Mouse (Mus musculus) stomach, postnatal 0 days (tissue): ENCODE measurements at regions not wholly inside any gene's neighbourhood (a gene's known extent, or its start where the extent isn't known, plus 50 kb on each side); places are given as distances from the start of the nearest gene placed in this dataset.

Experiments
- ATAC-seq: fragments of 200-750 bp; cut with Nextera tagmentation; 2 replicates; pipeline ENCODE4 v1.8.0; 2017; ENCODE audit not compliant: low FRiP score, low TSS enrichment
- DNase-seq: peaks from one replicate; pipeline ENCODE4 v3.0.0-alpha.2; 2016; ENCODE audit warnings: low spot score
- H3K27ac ChIP-seq: fragments of 300-500 bp; sonication (generic); replicated peaks from 2 replicates; pipeline ENCODE4 v1.5.1; 2014; ENCODE audit warnings: mild to moderate bottlenecking, control low read depth
- H3K27me3 ChIP-seq: fragments of 300-500 bp; sonication (generic); 2 replicates; pipeline ENCODE4 v1.6.1; 2014; ENCODE audit warnings: low read length; ENCODE audit not compliant: control insufficient read depth, insufficient read depth
- H3K36me3 ChIP-seq: fragments of 300-500 bp; sonication (generic); 2 replicates; pipeline ENCODE4 v1.6.1; 2014; ENCODE audit warnings: low read length, mixed read lengths; ENCODE audit not compliant: control insufficient read depth, insufficient read depth
- H3K4me1 ChIP-seq: fragments of 300-500 bp; sonication (generic); replicated peaks from 2 replicates; pipeline ENCODE4 v1.6.1; 2014; ENCODE audit warnings: antibody characterized with exemption; ENCODE audit not compliant: control insufficient read depth, insufficient read depth
- H3K4me2 ChIP-seq: fragments of 300-500 bp; sonication (generic); replicated peaks from 2 replicates; pipeline ENCODE4 v1.6.1; 2014; ENCODE audit warnings: low read depth, mild to moderate bottlenecking, control low read depth, moderate library complexity
- H3K4me3 ChIP-seq: fragments of 300-500 bp; sonication (generic); 2 replicates; pipeline ENCODE4 v1.5.1; 2014; ENCODE audit warnings: low read depth, low read length, control low read depth
- H3K9ac ChIP-seq: fragments of 300-500 bp; sonication (generic); 2 replicates; pipeline ENCODE4 v1.6.1; 2014; ENCODE audit warnings: mild to moderate bottlenecking, low read length, control low read depth, mixed read lengths
- H3K9me3 ChIP-seq: fragments of 300-500 bp; sonication (generic); 2 replicates; pipeline ENCODE4 v1.6.1; 2016; ENCODE audit warnings: low read length; ENCODE audit not compliant: control insufficient read depth
- CTCF ChIP-seq: IDR thresholded peaks from 2 replicates; pipeline ENCODE4 v1.5.1; 2016; ENCODE audit warnings: antibody characterized with exemption, low read depth, mild to moderate bottlenecking, moderate library complexity
- EP300 ChIP-seq: optimal IDR thresholded peaks from 2 replicates; pipeline ENCODE3; 2016; ENCODE audit warnings: antibody characterized with exemption
- WGBS: fragments of 180-500 bp; shearing (Covaris S2); extraction: QIAGEN DNeasy Blood & Tissue Kit; methylation state at CpG from one replicate; pipeline ENCODE4 v1.1.7; 2014; 5-methylcytosine and 5-hydroxymethylcytosine counted together

GRCm38 (mm10) chr14:46706462-46706861 lies 53.9 kb upstream of the Cdkn3 start:
- Histone ChIP-seq H3K9me3 (no peaks in the 10 kb centered on the region), H3K4me1 (no peaks in the 10 kb centered on the region), H3K36me3 (no peaks in the 10 kb centered on the region), H3K27me3 (no peaks in the 10 kb centered on the region), H3K9ac (no peak overlapping the region), H3K4me3 (no peak overlapping the region), H3K4me2 (no peak overlapping the region), H3K27ac (no peak overlapping the region)
- WGBS, result 43% methylated on average over 4 of the region's 4 CpGs
- no peak for ATAC-seq
- DNase-seq, result no peak
- no peak for TF ChIP-seq CTCF
- no peak for TF ChIP-seq EP300

- TF ChIP-seq EP300, result no peak
- TF ChIP-seq CTCF, result no peak
- H3K27ac ChIP-seq, result no peak overlapping the region
- H3K9me3 ChIP-seq, result no peaks in the 10 kb centered on the region
- H3K4me2 ChIP-seq, result peak overlapping the region; percentile 48
- DNase-seq (peak; percentile 77), ATAC-seq (peak; percentile 86)
- H3K4me1 ChIP-seq, result no peaks in the 10 kb centered on the region
- H3K4me3 ChIP-seq, result 0 out of 2 replicates have a peak overlapping the region, but pooled peaks have one; percentile 13
- WGBS, result 24% methylated on average over 9 of the region's 9 CpGs
- H3K9ac ChIP-seq, result peak overlapping the region; percentile 23; the same call in 1 of the 2 replicates
- H3K27me3 ChIP-seq, result no peaks in the 10 kb centered on the region
- H3K36me3 ChIP-seq, result no peaks in the 10 kb centered on the region
These were observed 56.0 kb upstream of the Cdkn3 start for GRCm38 (mm10) chr14:46704316-46704751.

- Histone ChIP-seq H3K9ac (no peak overlapping the region), H3K36me3 (no peaks in the 10 kb centered on the region), H3K4me3 (no peak overlapping the region), H3K4me2 (no peak overlapping the region), H3K4me1 (no peaks in the 10 kb centered on the region), H3K27ac (no peak overlapping the region), H3K9me3 (no peaks in the 10 kb centered on the region), H3K27me3 (no peaks in the 10 kb centered on the region)
- TF ChIP-seq EP300 (no peak), CTCF (peak; percentile 78)
- ATAC-seq, result no peak; the same call in 1 of the 2 replicates
- WGBS, result 37% methylated on average over 15 of the region's 17 CpGs
- DNase-seq, result peak; percentile 53
These were observed 57.5 kb upstream of the Cdkn3 start for GRCm38 (mm10) chr14:46702669-46703435.

- WGBS, result 87% methylated on average over 7 of the region's 7 CpGs
- TF ChIP-seq EP300, result no peak
- no peak for TF ChIP-seq CTCF
These were observed 67.8 kb upstream of the Cdkn3 start for GRCm38 (mm10) chr14:46692571-46692970.

GRCm38 (mm10) chr14:46692067-46692466 lies 68.3 kb upstream of the Cdkn3 start:
- 83% methylated on average over 2 of the region's 2 CpGs for WGBS
- no peaks in the 10 kb centered on the region for H3K9me3 ChIP-seq
- no peak for ATAC-seq

More at GRCm38 (mm10) chr14:46692571-46692970, 67.8 kb upstream of the Cdkn3 start:
- no peaks in the 10 kb centered on the region for H3K4me1 ChIP-seq
- H3K36me3 ChIP-seq, result no peaks in the 10 kb centered on the region
- no peak for DNase-seq
- no peak overlapping the region for H3K9ac ChIP-seq
- H3K27me3 ChIP-seq, result no peaks in the 10 kb centered on the region
- no peak overlapping the region for H3K27ac ChIP-seq
- no peak overlapping the region for H3K4me3 ChIP-seq
- no peak overlapping the region for H3K4me2 ChIP-seq
- no peak for ATAC-seq
- no peaks in the 10 kb centered on the region for H3K9me3 ChIP-seq

GRCm38 (mm10) chr14:46682728-46683127 lies 77.6 kb upstream of the Cdkn3 start:
- Histone ChIP-seq H3K36me3 (no peaks in the 10 kb centered on the region), H3K27me3 (no peaks in the 10 kb centered on the region), H3K4me2 (no peak overlapping the region), H3K4me1 (no peaks in the 10 kb centered on the region), H3K27ac (no peak overlapping the region), H3K9me3 (no peaks in the 10 kb centered on the region), H3K9ac (no peak overlapping the region), H3K4me3 (no peak overlapping the region)
- TF ChIP-seq CTCF (no peak), EP300 (no peak)
- ATAC-seq (no peak), DNase-seq (no peak)
- 75% methylated on average over 6 of the region's 6 CpGs for WGBS

More at GRCm38 (mm10) chr14:46692067-46692466, 68.3 kb upstream of the Cdkn3 start:
- no peak overlapping the region for H3K9ac ChIP-seq
- no peaks in the 10 kb centered on the region for H3K27me3 ChIP-seq
- H3K4me2 ChIP-seq, result no peak overlapping the region
- TF ChIP-seq CTCF, result no peak
- TF ChIP-seq EP300, result no peak
- no peaks in the 10 kb centered on the region for H3K36me3 ChIP-seq
- H3K4me3 ChIP-seq, result no peak overlapping the region
- no peak for DNase-seq
- H3K4me1 ChIP-seq, result no peaks in the 10 kb centered on the region
- H3K27ac ChIP-seq, result no peak overlapping the region
